In the genomic region with DNA sequence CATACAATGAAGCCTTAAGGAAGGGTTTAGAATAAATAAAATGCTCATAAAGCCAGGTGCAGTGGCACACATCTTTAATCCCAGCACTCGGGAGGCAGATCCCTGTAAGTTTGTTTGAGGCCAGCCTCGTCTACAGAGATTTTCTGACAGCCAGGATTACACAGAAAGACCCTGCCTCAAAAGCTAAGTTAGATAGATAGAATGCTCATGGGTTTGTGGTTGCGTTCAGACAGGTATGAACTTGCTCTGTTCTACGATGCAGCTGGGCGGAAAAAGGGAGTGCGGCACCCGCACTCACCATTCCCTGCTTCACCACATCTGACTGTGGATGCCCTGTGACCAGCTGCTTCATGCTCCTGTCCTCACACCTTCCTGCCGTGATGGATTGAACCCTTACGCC, we compare ENCODE assay signal across 51 mouse cellular contexts. TPM values are rescaled to one million over a fixed set of nuclear protein-coding genes. Genes with fewer than 3 reads are reported as not detected.
"Had no signal": no experiment of that assay in that cellular context is flagged by ENCODE, and none has a peak within 500 bp of the region (broad histone marks: within the 10 kb centered on the region; RNA-seq: fewer than 3 reads in every experiment).

No protein-coding gene starts in this region.

- H3K9ac ChIP-seq: heart, embryonic 12.5 days; heart, embryonic 13.5 days; heart, embryonic 15.5 days; hindbrain, embryonic 12.5 days; hindbrain, embryonic 13.5 days; hindbrain, embryonic 14.5 days; hindbrain, embryonic 15.5 days; intestine, embryonic 15.5 days; kidney, embryonic 15.5 days had no signal

- H3K27ac ChIP-seq: heart, embryonic 13.5 days; heart, embryonic 15.5 days; hindbrain, embryonic 10.5 days; hindbrain, embryonic 12.5 days; hindbrain, embryonic 13.5 days; hindbrain, embryonic 14.5 days; hindbrain, embryonic 15.5 days; hindbrain, postnatal 0 days; intestine, embryonic 15.5 days; kidney, postnatal 0 days; layer of hippocampus, adult 2 months; left cerebral cortex, adult 2 months had no signal

- DNase-seq: heart, postnatal 10 days; heart, postnatal 14 days; heart, postnatal 36 days; heart, postnatal 4 days; kidney, adult 11 months; kidney, adult 18-20 months; kidney, adult 2 months; kidney, adult 8-10 months; kidney, adult 9 months; kidney, postnatal 10 days; kidney, postnatal 14 days; kidney, postnatal 25 days; kidney, postnatal 36 days; kidney, postnatal 4 days; layer of hippocampus, adult 9-11 months; layer of hippocampus, postnatal 36 days had no signal

- H3K36me3 ChIP-seq: heart, embryonic 12.5 days; heart, embryonic 13.5 days; heart, embryonic 15.5 days; hindbrain, embryonic 10.5 days; hindbrain, embryonic 12.5 days; hindbrain, embryonic 13.5 days; hindbrain, embryonic 15.5 days; intestine, embryonic 15.5 days; kidney, embryonic 15.5 days had no signal

- H3K27me3 ChIP-seq: heart, embryonic 13.5 days; heart, embryonic 15.5 days; hindbrain, embryonic 12.5 days; hindbrain, embryonic 13.5 days; hindbrain, embryonic 15.5 days; intestine, embryonic 15.5 days; kidney, embryonic 15.5 days had no signal

- H3K4me1 ChIP-seq: heart, embryonic 12.5 days; heart, embryonic 13.5 days; heart, embryonic 15.5 days; hindbrain, embryonic 10.5 days; hindbrain, embryonic 12.5 days; hindbrain, embryonic 13.5 days; hindbrain, embryonic 15.5 days; intestine, embryonic 15.5 days; kidney, embryonic 15.5 days had no signal

- H3K4me3 ChIP-seq: heart, embryonic 12.5 days; heart, embryonic 13.5 days; heart, embryonic 15.5 days; hindbrain, embryonic 10.5 days; hindbrain, embryonic 12.5 days; hindbrain, embryonic 13.5 days; hindbrain, embryonic 15.5 days; intestine, embryonic 15.5 days; kidney, embryonic 15.5 days; layer of hippocampus, adult 2 months; left cerebral cortex, adult 2 months had no signal

- H3K9me3 ChIP-seq: heart, embryonic 12.5 days; heart, embryonic 13.5 days; heart, embryonic 15.5 days; hindbrain, embryonic 10.5 days; hindbrain, embryonic 12.5 days; hindbrain, embryonic 13.5 days; hindbrain, embryonic 15.5 days; intestine, embryonic 15.5 days; kidney, embryonic 15.5 days had no signal

- H3K4me2 ChIP-seq: heart, embryonic 11.5 days; heart, embryonic 12.5 days; heart, embryonic 13.5 days; heart, embryonic 15.5 days; hindbrain, embryonic 12.5 days; hindbrain, embryonic 13.5 days; hindbrain, embryonic 14.5 days; hindbrain, embryonic 15.5 days; intestine, embryonic 15.5 days; kidney, embryonic 15.5 days had no signal

RNA-seq across cellular contexts. Expression of gene Uts2, which starts 17.4 kb away (rescaled TPM):
- total RNA-seq: heart, postnatal 10 days; heart, postnatal 14 days; heart, postnatal 25 days; heart, postnatal 36 days; heart, postnatal 4 days; hematopoietic stem cell, adult 5-6 weeks; hindbrain, postnatal 0 days; layer of hippocampus, adult 18-20 months; layer of hippocampus, adult 2 months; layer of hippocampus, adult 8-10 months; layer of hippocampus, postnatal 10 days; layer of hippocampus, postnatal 14 days; layer of hippocampus, postnatal 25 days; layer of hippocampus, postnatal 36 days; left cerebral cortex, adult 18-20 months; left cerebral cortex, adult 2 months; left cerebral cortex, adult 8-10 months had no signal
- polyA plus RNA-seq: heart, embryonic 11.5 days; heart, embryonic 12.5 days; heart, embryonic 13.5 days; heart, embryonic 14.5 days; heart, embryonic 15.5 days; heart, embryonic 16.5 days; heart, postnatal 0 days; hindbrain, embryonic 10.5 days; hindbrain, embryonic 11.5 days; hindbrain, embryonic 12.5 days; hindbrain, embryonic 13.5 days; hindbrain, embryonic 14.5 days; inflammation-experienced regulatory T-cells, adult 6 months; intestine, embryonic 14.5 days; intestine, embryonic 15.5 days; intestine, embryonic 16.5 days; intestine, postnatal 0 days; kidney, adult 2 months; kidney, embryonic 14.5 days; kidney, embryonic 15.5 days; kidney, embryonic 16.5 days; kidney, postnatal 0 days; large intestine, adult 2 months had no signal
